Mouse (Mus musculus): ENCODE measurements around the gene Gm45337.
A peak's percentile ranks its signal among the peaks of the same experiment; 100 is the strongest.
"Not testable (repeated sequence)": the region's sequence is repeated elsewhere in the genome, so short reads cannot be mapped to it uniquely, and the experiment has no call there.

The Gm45337 gene

GRCm38 (mm10) chr7:142144507-142144906 is at the start of gene Gm45337:
TSS of gene Gm45337 (minus strand) at chr7:142144607.
- no peak for DNase-seq

GRCm38 (mm10) chr7:142190289-142190688 is 45.9 kb upstream of the Gm45337 start, which contains the start of gene Gm10153:
TSS of gene Gm10153 (minus strand) at chr7:142190389.
- DNase-seq, result no peak

GRCm38 (mm10) chr7:142188156-142188555 is 43.7 kb upstream of the Gm45337 start:
- DNase-seq, result no peak

- no peak for DNase-seq
Measured at GRCm38 (mm10) chr7:142181021-142181420, 36.6 kb upstream of the Gm45337 start.

GRCm38 (mm10) chr7:142178685-142179084 is 34.3 kb upstream of the Gm45337 start:
- DNase-seq, result peak; percentile 22

- DNase-seq, result not testable (repeated sequence)
Measured at GRCm38 (mm10) chr7:142175905-142176304, 31.5 kb upstream of the Gm45337 start, which contains the start of gene Krtap5-2. TSS of gene Krtap5-2 (minus strand) at chr7:142176005.

GRCm38 (mm10) chr7:142169836-142170235 is 25.4 kb upstream of the Gm45337 start:
- no peak for DNase-seq

- not testable (repeated sequence) for DNase-seq
Measured at GRCm38 (mm10) chr7:142165639-142166038, 21.2 kb upstream of the Gm45337 start, which contains the start of gene Gm4553. TSS of gene Gm4553 (minus strand) at chr7:142165739.

- DNase-seq, result no peak
Measured at GRCm38 (mm10) chr7:142159366-142159765, 15.0 kb upstream of the Gm45337 start.

GRCm38 (mm10) chr7:142157013-142157412 is 12.6 kb upstream of the Gm45337 start, which contains the start of gene Gm29735:
TSS of gene Gm29735 (minus strand) at chr7:142157113.
- DNase-seq, result not testable (repeated sequence)

GRCm38 (mm10) chr7:142155308-142155707 is 10.9 kb upstream of the Gm45337 start:
- DNase-seq, result no peak

- DNase-seq, result no peak
Measured at GRCm38 (mm10) chr7:142152191-142152590, 7.8 kb upstream of the Gm45337 start.

GRCm38 (mm10) chr7:142148633-142149032 is 4.2 kb upstream of the Gm45337 start:
- DNase-seq, result no peak

GRCm38 (mm10) chr7:142146033-142146432 is 1.6 kb upstream of the Gm45337 start:
- peak; percentile 11 for DNase-seq

GRCm38 (mm10) chr7:142145413-142145940 is 1.1 kb upstream of the Gm45337 start:
- no peak for DNase-seq

- not testable (repeated sequence) for DNase-seq
Measured at GRCm38 (mm10) chr7:142143506-142144010, 849 bp downstream of the Gm45337 start.

- no peak for DNase-seq
Measured at GRCm38 (mm10) chr7:142140696-142141095, 3.7 kb downstream of the Gm45337 start.

GRCm38 (mm10) chr7:142135934-142136333 is 8.5 kb downstream of the Gm45337 start, which contains the start of gene Gm39115:
TSS of gene Gm39115 (minus strand) at chr7:142136034.
- not testable (repeated sequence) for DNase-seq

- DNase-seq, result no peak
Measured at GRCm38 (mm10) chr7:142134206-142134995, 10.0 kb downstream of the Gm45337 start.

- DNase-seq, result no peak
Measured at GRCm38 (mm10) chr7:142128843-142129242, 15.6 kb downstream of the Gm45337 start.

- not testable (repeated sequence) for DNase-seq
Measured at GRCm38 (mm10) chr7:142120629-142121028, 23.8 kb downstream of the Gm45337 start, which contains the start of gene Gm45618. TSS of gene Gm45618 (minus strand) at chr7:142120729.

GRCm38 (mm10) chr7:142119632-142120031 is 24.8 kb downstream of the Gm45337 start:
- DNase-seq, result no peak

- no peak for DNase-seq
Measured at GRCm38 (mm10) chr7:142104747-142105146, 39.7 kb downstream of the Gm45337 start.

GRCm38 (mm10) chr7:142097776-142098175 is 46.6 kb downstream of the Gm45337 start:
- peak; percentile 78 for DNase-seq

All from layer of hippocampus, adult 9-11 months (tissue).